In genomic region chr5:124247986-124248626, GRCm38 (mm10) we compare ENCODE assay signal across 8 mouse cellular contexts. TPM values are rescaled to one million over a fixed set of nuclear protein-coding genes. Genes with fewer than 3 reads are reported as not detected.
DNase-seq lines count a peak whose midpoint lies in the region; ATAC-seq and TF ChIP-seq lines count a peak whose summit lies in the region.

No protein-coding gene starts in this region.

- no peaks in the 10 kb centered on the region for H3K27me3 ChIP-seq in thymus, adult 2 months (ENCODE audit: control insufficient read depth, insufficient read depth, low read length)
- no peaks in the 10 kb centered on the region for H3K27me3 ChIP-seq in heart, embryonic 13.5 days (replicated peaks)

- 56% methylated on average over 9 of the region's 9 CpGs for WGBS in thymus, adult 2 months
- 18% methylated on average over 9 of the region's 9 CpGs for WGBS in heart, embryonic 13.5 days

- no peak for TF ChIP-seq CTCF in thymus, adult 2 months (IDR thresholded peaks at IDR 0.05; ENCODE audit: borderline replicate concordance, control insufficient read depth, extremely low read depth, insufficient read depth, low read length, poor library complexity)

- H3K9ac ChIP-seq in heart, embryonic 13.5 days = peak overlapping the region; percentile 97

- H3K36me3 ChIP-seq in thymus, adult 2 months (ENCODE audit: control insufficient read depth, insufficient read depth, low read length) = peaks cover 8% of the 10 kb centered on the region; the same call in 1 of the 2 replicates
- H3K36me3 ChIP-seq in heart, embryonic 13.5 days = peaks cover 37% of the 10 kb centered on the region

- H3K4me2 ChIP-seq in heart, embryonic 13.5 days = peak overlapping the region; percentile 87

- peak overlapping the region; percentile 30; the same call in 1 of the 2 replicates for H3K27ac ChIP-seq in thymus, adult 2 months (ENCODE audit: control insufficient read depth, insufficient read depth, low read length)
- peak overlapping the region; percentile 90 for H3K27ac ChIP-seq in heart, embryonic 13.5 days (replicated peaks)

- peaks cover 25% of the 10 kb centered on the region for H3K4me1 ChIP-seq in thymus, adult 2 months (replicated peaks; ENCODE audit: control insufficient read depth, insufficient read depth, low read length)
- peaks cover 51% of the 10 kb centered on the region for H3K4me1 ChIP-seq in heart, embryonic 13.5 days

- H3K4me3 ChIP-seq in thymus, adult 2 months (ENCODE audit: control insufficient read depth, insufficient read depth, low read length) = peak overlapping the region; percentile 28
- peak overlapping the region; percentile 88 for H3K4me3 ChIP-seq in heart, embryonic 13.5 days

- H3K9me3 ChIP-seq in heart, embryonic 13.5 days = no peaks in the 10 kb centered on the region

- no peak for TF ChIP-seq POLR2A in thymus, adult 2 months (IDR thresholded peaks at IDR 0.05; ENCODE audit: control insufficient read depth, extremely low read depth, insufficient read depth, low read length, poor library complexity)

- DNase-seq in thymus, adult 2 months = no peak
- DNase-seq in thymus, adult 18-20 months = no peak
- DNase-seq in kidney, postnatal 10 days = peak; percentile 45
- DNase-seq in frontal cortex, adult 2 months (ENCODE audit: extremely low spot score in 1 of 2, low spot score in 1 of 2) = no peak
- DNase-seq in right cerebral cortex, postnatal 14 days = no peak
- DNase-seq in yolk sac, embryonic 10.5 days (ENCODE audit: low spot score) = no peak

- no peak for ATAC-seq in heart, embryonic 13.5 days (ENCODE audit: extremely low read depth, insufficient number of reproducible peaks, low FRiP score, low TSS enrichment)
- ATAC-seq in megakaryocyte progenitor cell, adult 5-6 weeks (replicated peaks; ENCODE audit: poor library complexity) = peak; percentile 53

RNA-seq across cellular contexts. Expression of gene Pitpnm2, which starts 1.5 kb away (rescaled TPM):
- polyA plus RNA-seq in thymus, adult 2 months (2012; rRNA removed) = 279 and 356 TPM in 2 replicates
- 5.1 and 6.6 TPM in 2 replicates for polyA plus RNA-seq in heart, embryonic 13.5 days (2015; fragmentation: Nextera tagmentation; extraction: Ambion mirVana)
- 6.0 and 7.5 TPM in 2 replicates for total RNA-seq in megakaryocyte progenitor cell, adult 5-6 weeks (2015)
- 2.5 and 3.1 TPM in 2 replicates for total RNA-seq in megakaryocyte progenitor cell, adult 5-6 weeks (2017)
- polyA plus RNA-seq in frontal cortex, adult 2 months (2012; rRNA removed) = 195 and 196 TPM in 2 replicates

Comparison
In these comparisons a context has a peak if more than half of its experiments do, and no peak if none do; other contexts are left out.
1. RNA of gene Pitpnm2, which starts 1.5 kb away (polyA plus RNA-seq): 279 to 356 TPM in thymus, adult 2 months and 195 to 196 TPM in frontal cortex, adult 2 months; 5.1 to 6.6 TPM in heart, embryonic 13.5 days; every median in the first group is over 10 times any median in the second.